In the genomic region with DNA sequence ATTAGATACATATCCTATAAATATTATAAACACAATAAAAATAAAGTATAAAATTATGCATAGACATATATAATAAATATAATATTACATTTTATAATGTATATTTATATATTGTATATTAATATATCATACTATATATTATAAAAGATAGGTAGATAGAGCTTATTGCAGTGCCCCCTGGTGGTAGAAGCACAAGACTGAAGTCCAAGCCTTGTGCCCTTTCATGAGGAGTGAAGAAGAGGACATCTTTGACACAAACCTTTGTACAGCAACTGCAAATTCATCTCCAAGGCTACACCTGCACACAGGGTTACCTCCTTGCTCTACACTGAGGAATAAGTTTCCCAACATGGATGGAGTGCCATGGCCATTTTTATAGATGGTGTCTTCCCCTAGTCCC, we compare ENCODE assay signal across 9 mouse cellular contexts. TPM values are rescaled to one million over a fixed set of nuclear protein-coding genes. Genes with fewer than 3 reads are reported as not detected.
DNase-seq lines count a peak whose midpoint lies in the region; ATAC-seq and TF ChIP-seq lines count a peak whose summit lies in the region.
"Had no signal": no experiment of that assay in that cellular context is flagged by ENCODE, and none has a peak within 500 bp of the region (broad histone marks: within the 10 kb centered on the region; RNA-seq: fewer than 3 reads in every experiment).

No protein-coding gene starts in this region.

- ATAC-seq in CD4-positive, CD25-positive, alpha-beta regulatory T cell, adult 4 months: peak; percentile 77
- ATAC-seq in Patski: no peak
- no peak for ATAC-seq in hindbrain, embryonic 16.5 days

- no peaks in the 10 kb centered on the region for H3K36me3 ChIP-seq in hindbrain, embryonic 16.5 days (ENCODE audit: control insufficient read depth, insufficient read depth, low read length)
- H3K36me3 ChIP-seq: liver, embryonic 13.5 days had no signal

- H3K9ac ChIP-seq in hindbrain, embryonic 16.5 days (ENCODE audit: low read depth, low read length): no peak overlapping the region
- H3K9ac ChIP-seq: liver, embryonic 13.5 days had no signal

- peak; percentile 54 for TF ChIP-seq CTCF in Patski (IDR thresholded peaks at IDR 0.05)
- TF ChIP-seq CTCF in cortical plate, adult 2 months (IDR thresholded peaks at IDR 0.05; ENCODE audit: extremely low read depth, insufficient read depth, low read length): peak; percentile 40; the same call in 1 of the 2 replicates

- no peaks in the 10 kb centered on the region for H3K4me1 ChIP-seq in cortical plate, adult 2 months (ENCODE audit: control insufficient read depth, insufficient read depth, low read length)
- H3K4me1 ChIP-seq in hindbrain, embryonic 16.5 days (ENCODE audit: control insufficient read depth, insufficient read depth, low read depth, low read length): no peaks in the 10 kb centered on the region
- H3K4me1 ChIP-seq: liver, embryonic 13.5 days had no signal

- no peak overlapping the region for H3K27ac ChIP-seq in cortical plate, adult 2 months (ENCODE audit: insufficient read depth, low read length)
- no peak overlapping the region for H3K27ac ChIP-seq in hindbrain, embryonic 16.5 days (ENCODE audit: low read depth, low read length)
- H3K27ac ChIP-seq: liver, embryonic 13.5 days had no signal

- CTCF ChIA-PET in Patski (lab: Charles Lee): no interaction called here

- TF ChIP-seq POLR2A in cortical plate, adult 2 months (IDR thresholded peaks at IDR 0.05; ENCODE audit: extremely low read depth, insufficient read depth, low read length): no peak

- H3K4me2 ChIP-seq in hindbrain, embryonic 16.5 days (ENCODE audit: low read length): no peak overlapping the region
- H3K4me2 ChIP-seq: liver, embryonic 13.5 days had no signal

- POLR2A ChIA-PET in Patski (lab: Charles Lee): no interaction called here

- no peak overlapping the region for H3K4me3 ChIP-seq in cortical plate, adult 2 months (ENCODE audit: insufficient read depth, low read length)
- H3K4me3 ChIP-seq in hindbrain, embryonic 16.5 days (ENCODE audit: low read length): no peak overlapping the region
- H3K4me3 ChIP-seq: liver, embryonic 13.5 days had no signal

- DNase-seq in kidney, adult 8-10 months: peak; percentile 11 to 52
- no peak for DNase-seq in kidney, adult 11 months
- DNase-seq in Patski (ENCODE audit: low read depth, low spot score): no peak
- peak; percentile 30 to 49 for DNase-seq in layer of hippocampus, postnatal 10 days (ENCODE audit: low spot score in 2 of 2)
- DNase-seq in retina, embryonic 14.5 days (ENCODE audit: low spot score): peak; percentile 77
- DNase-seq: liver, embryonic 13.5 days had no signal

- in situ Hi-C loops in Patski (cut with MboI; ENCODE audit: low pct_unique_long_range_greater_than_20kb): loop anchor here (5.0 kb wide), 1 partner anchor 48 kb away; a partner anchor contains a TSS

- no peaks in the 10 kb centered on the region for H3K27me3 ChIP-seq in Patski
- H3K27me3 ChIP-seq in hindbrain, embryonic 16.5 days (replicated peaks; ENCODE audit: control insufficient read depth, insufficient read depth, low read length): no peaks in the 10 kb centered on the region
- H3K27me3 ChIP-seq: liver, embryonic 13.5 days had no signal

- no peaks in the 10 kb centered on the region for H3K9me3 ChIP-seq in hindbrain, embryonic 16.5 days (ENCODE audit: control insufficient read depth, low read length)
- H3K9me3 ChIP-seq: liver, embryonic 13.5 days had no signal

RNA-seq across cellular contexts. Expression of a gene that starts 20.0 kb away (rescaled TPM):
- polyA plus RNA-seq in CD4-positive, CD25-positive, alpha-beta regulatory T cell, adult 4 months (2017; shearing (Covaris generic)): not detected
- polyA plus RNA-seq in Patski (2021): not detected
- polyA plus RNA-seq in cortical plate, adult 2 months (2012; rRNA removed): 1.4 and 2.3 TPM in 2 replicates
- 1 to 10 TPM; 1.8 to 2.3 TPM for total RNA-seq in layer of hippocampus, postnatal 10 days (2021)
- 1.0 and 1.9 TPM in 2 replicates for polyA plus RNA-seq in hindbrain, embryonic 16.5 days (2015; fragmentation: Nextera tagmentation; extraction: Ambion mirVana)
- polyA plus RNA-seq: liver, embryonic 13.5 days had no signal

RNA-seq across cellular contexts. Expression of a gene that starts 31.8 kb away (rescaled TPM):
- 10 to 100 TPM; 26.6 to 27.9 TPM for polyA plus RNA-seq in CD4-positive, CD25-positive, alpha-beta regulatory T cell, adult 4 months (2017; shearing (Covaris generic))
- 88.2 TPM for polyA plus RNA-seq in Patski (2021)
- 57.7 and 60.1 TPM in 2 replicates for polyA plus RNA-seq in cortical plate, adult 2 months (2012; rRNA removed)
- total RNA-seq in layer of hippocampus, postnatal 10 days (2021): 10 to 100 TPM; 68.8 to 69.9 TPM
- 142 and 149 TPM in 2 replicates for polyA plus RNA-seq in hindbrain, embryonic 16.5 days (2015; fragmentation: Nextera tagmentation; extraction: Ambion mirVana)

RNA-seq across cellular contexts. Expression of a gene that starts 48.3 kb away (rescaled TPM):
- polyA plus RNA-seq in CD4-positive, CD25-positive, alpha-beta regulatory T cell, adult 4 months (2017; shearing (Covaris generic)): 100 to 1,000 TPM in 1 of 2 experiments, 10 to 100 TPM in 1; 77.3 to 195 TPM
- polyA plus RNA-seq in Patski (2021): 28.1 TPM
- polyA plus RNA-seq in cortical plate, adult 2 months (2012; rRNA removed): 52.4 and 53.1 TPM in 2 replicates
- total RNA-seq in layer of hippocampus, postnatal 10 days (2021): 10 to 100 TPM; 62.6 to 73.0 TPM
- 43.5 and 46.3 TPM in 2 replicates for polyA plus RNA-seq in hindbrain, embryonic 16.5 days (2015; fragmentation: Nextera tagmentation; extraction: Ambion mirVana)

RNA-seq across cellular contexts. Expression of a gene that starts 59.7 kb away (rescaled TPM):
- 10 to 100 TPM; 13.9 to 15.0 TPM for polyA plus RNA-seq in CD4-positive, CD25-positive, alpha-beta regulatory T cell, adult 4 months (2017; shearing (Covaris generic))
- 36.4 TPM for polyA plus RNA-seq in Patski (2021)
- 32.8 and 36.3 TPM in 2 replicates for polyA plus RNA-seq in cortical plate, adult 2 months (2012; rRNA removed)
- total RNA-seq in layer of hippocampus, postnatal 10 days (2021): 10 to 100 TPM; 42.1 to 50.6 TPM
- polyA plus RNA-seq in hindbrain, embryonic 16.5 days (2015; fragmentation: Nextera tagmentation; extraction: Ambion mirVana): 40.4 and 40.8 TPM in 2 replicates

Comparison
In these comparisons a context has a peak if more than half of its experiments do, and no peak if none do; other contexts are left out.
1. DNase-seq: peak in kidney, adult 8-10 months (2 of 2), layer of hippocampus, postnatal 10 days (2 of 2) and retina, embryonic 14.5 days (single experiment); none in kidney, adult 11 months (single experiment) and Patski (single experiment).